Mouse (Mus musculus): Measurements from ENCODE around the gene Afg1l. TPM values are rescaled to one million over a fixed set of nuclear protein-coding genes. Genes with fewer than 3 reads are reported as not detected.
A peak's percentile ranks its signal among the peaks of the same experiment; 100 is the strongest.

The Afg1l gene
- polyA plus RNA-seq, 1 experiment from 2014 or later: 9.4 TPM

- H3K9me3 ChIP-seq (ENCODE audit: control insufficient read depth): no peaks in the 10 kb centered on the region
- WGBS: 71% methylated on average over 6 of the region's 6 CpGs
- H3K4me1 ChIP-seq (replicated peaks; ENCODE audit: control insufficient read depth, insufficient read depth, low read length): no peaks in the 10 kb centered on the region
- no peak for TF ChIP-seq CTCF (IDR thresholded peaks at IDR 0.05; ENCODE audit: low read depth)
- no peaks in the 10 kb centered on the region for H3K27me3 ChIP-seq (replicated peaks; ENCODE audit: control insufficient read depth, insufficient read depth, low read length)
- no peak overlapping the region for H3K9ac ChIP-seq (ENCODE audit: low read depth, low read length)
- no peak for ATAC-seq
- no peak overlapping the region for H3K27ac ChIP-seq (ENCODE audit: low read depth, low read length)
- H3K4me3 ChIP-seq (ENCODE audit: low read depth, low read length): no peak overlapping the region
- H3K4me2 ChIP-seq (replicated peaks; ENCODE audit: low read depth): no peak overlapping the region
- peaks cover 6% of the 10 kb centered on the region; the same call in 1 of the 2 replicates for H3K36me3 ChIP-seq (ENCODE audit: control insufficient read depth, insufficient read depth)
These were observed 138.0 kb downstream of the Afg1l start for GRCm38 (mm10) chr10:42340426-42340793.

DNA sequence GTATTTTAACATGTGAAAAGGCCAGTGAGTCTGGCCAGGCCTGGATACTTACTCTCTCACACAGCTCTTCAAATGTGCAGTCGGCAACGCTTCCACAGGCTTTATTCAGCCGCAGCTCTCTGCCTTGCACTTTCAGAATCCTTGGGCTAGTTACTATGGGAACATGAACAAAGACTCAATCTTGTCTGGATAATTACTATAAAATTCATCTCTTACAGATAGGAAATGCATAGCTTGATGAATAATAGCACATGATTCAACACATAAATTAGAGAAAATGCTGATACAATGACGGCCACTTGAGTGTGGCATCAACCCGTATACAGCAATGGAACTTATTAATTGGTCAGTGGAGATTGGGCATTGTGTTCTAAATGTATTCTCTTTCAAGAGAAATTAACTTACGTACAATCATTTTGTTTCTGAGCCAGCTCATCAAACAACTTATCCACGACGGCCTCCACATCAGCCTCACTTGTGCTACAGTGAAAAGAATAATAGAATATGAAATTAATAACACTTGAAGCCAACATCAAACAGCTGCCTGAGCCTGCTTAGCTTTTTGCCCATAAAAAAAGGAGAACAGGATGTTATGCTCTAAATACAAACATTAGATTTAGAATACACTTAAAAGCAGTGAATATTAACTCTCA, 138.5 kb downstream of the Afg1l start:
- H3K36me3 ChIP-seq (ENCODE audit: control insufficient read depth, insufficient read depth): peaks cover 6% of the 10 kb centered on the region; the same call in 1 of the 2 replicates
- H3K4me1 ChIP-seq (replicated peaks; ENCODE audit: control insufficient read depth, insufficient read depth, low read length): no peaks in the 10 kb centered on the region
- H3K4me2 ChIP-seq (replicated peaks; ENCODE audit: low read depth): no peak overlapping the region
- no peaks in the 10 kb centered on the region for H3K9me3 ChIP-seq (ENCODE audit: control insufficient read depth)
- 84% methylated on average over 8 of the region's 8 CpGs for WGBS
- ATAC-seq: no peak
- H3K4me3 ChIP-seq (ENCODE audit: low read depth, low read length): no peak overlapping the region
- no peak for TF ChIP-seq CTCF (IDR thresholded peaks at IDR 0.05; ENCODE audit: low read depth)
- H3K27me3 ChIP-seq (replicated peaks; ENCODE audit: control insufficient read depth, insufficient read depth, low read length): no peaks in the 10 kb centered on the region
- H3K27ac ChIP-seq (ENCODE audit: low read depth, low read length): no peak overlapping the region
- H3K9ac ChIP-seq (ENCODE audit: low read depth, low read length): no peak overlapping the region

DNA sequence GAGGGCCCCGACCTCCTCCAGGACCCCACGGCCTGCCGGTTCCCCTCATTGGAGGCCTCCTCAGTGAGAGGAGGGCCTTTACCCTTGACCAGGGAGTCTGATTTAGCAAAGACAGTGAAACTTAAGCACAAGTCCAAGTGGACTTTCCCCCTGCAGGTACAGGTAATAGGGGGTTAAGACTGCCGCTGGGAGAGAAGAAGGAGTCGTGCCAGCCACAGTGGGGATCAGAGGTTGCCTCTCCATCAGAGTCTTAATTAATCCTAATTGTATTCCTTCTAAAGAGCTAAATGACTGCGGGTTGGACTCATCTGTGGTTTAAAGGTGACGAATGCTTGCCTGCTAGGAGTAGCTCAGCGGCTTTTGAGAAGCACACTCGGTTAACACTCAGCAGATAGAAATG, 139.9 kb downstream of the Afg1l start:
- 81% methylated on average over 9 of the region's 9 CpGs for WGBS
- peaks cover 6% of the 10 kb centered on the region; the same call in 1 of the 2 replicates for H3K36me3 ChIP-seq (ENCODE audit: control insufficient read depth, insufficient read depth)
- ATAC-seq: no peak

GRCm38 (mm10) chr10:42327576-42327975, 150.8 kb downstream of the Afg1l start:
- no peak overlapping the region for H3K4me3 ChIP-seq (ENCODE audit: low read depth, low read length)
- no peaks in the 10 kb centered on the region for H3K4me1 ChIP-seq (replicated peaks; ENCODE audit: control insufficient read depth, insufficient read depth, low read length)
- WGBS: 73% methylated on average over 8 of the region's 8 CpGs
- peaks cover 11% of the 10 kb centered on the region; the same call in 1 of the 2 replicates for H3K36me3 ChIP-seq (ENCODE audit: control insufficient read depth, insufficient read depth)
- no peaks in the 10 kb centered on the region for H3K27me3 ChIP-seq (replicated peaks; ENCODE audit: control insufficient read depth, insufficient read depth, low read length)
- ATAC-seq: no peak
- no peaks in the 10 kb centered on the region for H3K9me3 ChIP-seq (ENCODE audit: control insufficient read depth)
- H3K9ac ChIP-seq (ENCODE audit: low read depth, low read length): no peak overlapping the region
- H3K4me2 ChIP-seq (replicated peaks; ENCODE audit: low read depth): no peak overlapping the region
- TF ChIP-seq CTCF (IDR thresholded peaks at IDR 0.05; ENCODE audit: low read depth): peak; percentile 78
- H3K27ac ChIP-seq (ENCODE audit: low read depth, low read length): no peak overlapping the region

More for the DNA sequence above, 139.9 kb downstream of the Afg1l start:
- Histone ChIP-seq H3K9me3 (ENCODE audit: control insufficient read depth) (no peaks in the 10 kb centered on the region), H3K4me1 (replicated peaks; ENCODE audit: control insufficient read depth, insufficient read depth, low read length) (no peaks in the 10 kb centered on the region), H3K4me3 (ENCODE audit: low read depth, low read length) (no peak overlapping the region), H3K27ac (ENCODE audit: low read depth, low read length) (no peak overlapping the region), H3K4me2 (replicated peaks; ENCODE audit: low read depth) (no peak overlapping the region), H3K27me3 (replicated peaks; ENCODE audit: control insufficient read depth, insufficient read depth, low read length) (no peaks in the 10 kb centered on the region), H3K9ac (ENCODE audit: low read depth, low read length) (no peak overlapping the region)
- no peak for TF ChIP-seq CTCF (IDR thresholded peaks at IDR 0.05; ENCODE audit: low read depth)

DNA sequence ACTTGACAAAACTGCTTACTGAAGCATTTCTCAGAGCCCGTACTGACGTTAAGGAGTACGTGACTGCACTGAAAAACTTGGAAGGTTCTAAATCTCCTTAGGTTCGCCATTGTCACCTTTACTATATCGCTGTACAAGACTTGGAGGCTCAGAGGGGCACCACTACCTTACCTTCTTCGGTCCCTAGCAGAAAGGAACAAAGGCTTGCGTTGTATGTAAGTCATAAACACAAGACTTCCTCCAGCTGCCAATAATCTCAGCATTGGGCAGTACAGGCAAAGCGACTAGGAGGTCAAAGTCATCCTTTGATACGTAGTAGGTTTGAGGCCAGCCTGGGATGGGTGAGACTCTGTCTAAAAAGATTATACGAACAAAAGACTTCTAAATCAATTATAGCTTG, 153.1 kb downstream of the Afg1l start:
- Histone ChIP-seq H3K9me3 (ENCODE audit: control insufficient read depth) (no peaks in the 10 kb centered on the region), H3K4me2 (replicated peaks; ENCODE audit: low read depth) (no peak overlapping the region), H3K27ac (ENCODE audit: low read depth, low read length) (no peak overlapping the region), H3K36me3 (ENCODE audit: control insufficient read depth, insufficient read depth) (0 out of 2 replicates have a peak, but pooled peaks cover 4% of the 10 kb centered on the region), H3K4me3 (ENCODE audit: low read depth, low read length) (no peak overlapping the region), H3K9ac (ENCODE audit: low read depth, low read length) (no peak overlapping the region), H3K4me1 (replicated peaks; ENCODE audit: control insufficient read depth, insufficient read depth, low read length) (no peaks in the 10 kb centered on the region), H3K27me3 (replicated peaks; ENCODE audit: control insufficient read depth, insufficient read depth, low read length) (no peaks in the 10 kb centered on the region)
- peak; percentile 81 for ATAC-seq
- no peak for TF ChIP-seq CTCF (IDR thresholded peaks at IDR 0.05; ENCODE audit: low read depth)
- 66% methylated on average over 10 of the region's 10 CpGs for WGBS

- H3K9me3 ChIP-seq (ENCODE audit: control insufficient read depth): no peaks in the 10 kb centered on the region
- no peak for ATAC-seq
- no peak for TF ChIP-seq CTCF (IDR thresholded peaks at IDR 0.05; ENCODE audit: low read depth)
- no peaks in the 10 kb centered on the region for H3K4me1 ChIP-seq (replicated peaks; ENCODE audit: control insufficient read depth, insufficient read depth, low read length)
- H3K27ac ChIP-seq (ENCODE audit: low read depth, low read length): no peak overlapping the region
- no peak overlapping the region for H3K4me2 ChIP-seq (replicated peaks; ENCODE audit: low read depth)
- H3K36me3 ChIP-seq (ENCODE audit: control insufficient read depth, insufficient read depth): no peaks in the 10 kb centered on the region
- no peak overlapping the region for H3K4me3 ChIP-seq (ENCODE audit: low read depth, low read length)
- H3K27me3 ChIP-seq (replicated peaks; ENCODE audit: control insufficient read depth, insufficient read depth, low read length): no peaks in the 10 kb centered on the region
- H3K9ac ChIP-seq (ENCODE audit: low read depth, low read length): no peak overlapping the region
These were observed 154.4 kb downstream of the Afg1l start for GRCm38 (mm10) chr10:42323978-42324377.
